Mouse (Mus musculus) erythroblast, embryonic 14.5 days (primary cell): ENCODE results near the gene Lrig1.

Source experiments
- GATA1 ChIP-seq: IDR thresholded peaks from 2 replicates; pipeline ENCODE4 v1.6.1; 2012; ENCODE audit warnings: low read length, inconsistent platforms, mixed read lengths
- TAL1 ChIP-seq: IDR thresholded peaks from 3 replicates; pipeline ENCODE4 v1.6.1; 2012; ENCODE audit warnings: low read length, inconsistent platforms, mixed read lengths

DNA sequence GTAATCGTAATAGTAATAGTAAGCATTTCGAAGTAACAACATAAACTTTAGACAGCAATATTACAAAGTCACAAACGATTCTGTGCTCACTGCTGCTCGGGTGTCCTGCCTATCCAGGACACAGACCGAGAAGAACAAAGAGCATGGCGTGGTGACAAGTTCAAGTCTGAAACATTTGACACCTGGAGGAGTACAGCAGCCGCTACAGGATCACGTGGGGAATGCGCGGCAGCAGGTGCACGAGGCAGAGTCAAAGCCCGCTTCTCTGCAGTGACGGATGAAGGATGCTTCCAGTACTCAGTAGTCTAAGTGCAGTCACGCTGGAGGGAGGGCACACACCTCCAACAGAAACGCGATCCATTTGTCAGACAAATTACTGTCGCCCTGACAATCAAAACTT is 48.4 kb downstream of the Lrig1 start:
- TF ChIP-seq TAL1 (no peak), GATA1 (no peak)
